Mouse (Mus musculus) embryonic facial prominence, embryonic 15.5 days (tissue): ENCODE measurements around the gene Olfr1511. TPM values are rescaled to one million over a fixed set of nuclear protein-coding genes. Genes with fewer than 3 reads are reported as not detected.
"Not testable (repeated sequence)": the region's sequence is repeated elsewhere in the genome, so short reads cannot be mapped to it uniquely, and the experiment has no call there.

Source experiments
- ATAC-seq: fragments of 200-750 bp; cut with Nextera tagmentation; 2 replicates; pipeline ENCODE4 v1.8.0; 2017; ENCODE audit warnings: low read depth, moderate TSS enrichment; ENCODE audit not compliant: insufficient number of reproducible peaks, low FRiP score, low TSS enrichment
- H3K27ac ChIP-seq: fragments of 300-500 bp; sonication (generic); replicated peaks from 2 replicates; pipeline ENCODE4 v1.5.1; 2015; ENCODE audit warnings: mild to moderate bottlenecking, inconsistent platforms
- H3K27me3 ChIP-seq: fragments of 300-500 bp; sonication (generic); 2 replicates; pipeline ENCODE4 v1.6.1; 2015; ENCODE audit warnings: inconsistent platforms
- H3K36me3 ChIP-seq: fragments of 300-500 bp; sonication (generic); 2 replicates; pipeline ENCODE4 v1.6.1; 2015; ENCODE audit warnings: mild to moderate bottlenecking, inconsistent platforms
- H3K4me1 ChIP-seq: fragments of 300-500 bp; sonication (generic); 2 replicates; pipeline ENCODE4 v1.6.1; 2015; ENCODE audit warnings: inconsistent platforms
- H3K4me2 ChIP-seq: fragments of 300-500 bp; sonication (generic); replicated peaks from 2 replicates; pipeline ENCODE4 v1.6.1; 2015; ENCODE audit warnings: mild to moderate bottlenecking, inconsistent platforms
- H3K4me3 ChIP-seq: fragments of 300-500 bp; sonication (generic); replicated peaks from 2 replicates; pipeline ENCODE4 v1.5.1; 2015; ENCODE audit warnings: mild to moderate bottlenecking, inconsistent platforms
- H3K9ac ChIP-seq: fragments of 300-500 bp; sonication (generic); 2 replicates; pipeline ENCODE4 v1.6.1; 2015; ENCODE audit warnings: inconsistent platforms
- H3K9me3 ChIP-seq: fragments of 300-500 bp; sonication (generic); replicated peaks from 2 replicates; pipeline ENCODE4 v1.6.1; 2016; ENCODE audit warnings: inconsistent platforms
- WGBS: fragments of 180-500 bp; shearing (Covaris S2); methylation state at CpG from one replicate; pipeline ENCODE4 v1.1.7; 2015; 5-methylcytosine and 5-hydroxymethylcytosine counted together
- polyA plus RNA-seq: library from polyadenylated mRNA; unstranded; fragments of >200 nt; fragmentation: Nextera tagmentation; extraction: Ambion mirVana; gene quantifications from 2 replicates; pipeline ENCODE4 v1.2.1, GENCODE M21; 2015

Gene Olfr1511
- 0.26 and 0.35 TPM in 2 replicates for polyA plus RNA-seq

DNA sequence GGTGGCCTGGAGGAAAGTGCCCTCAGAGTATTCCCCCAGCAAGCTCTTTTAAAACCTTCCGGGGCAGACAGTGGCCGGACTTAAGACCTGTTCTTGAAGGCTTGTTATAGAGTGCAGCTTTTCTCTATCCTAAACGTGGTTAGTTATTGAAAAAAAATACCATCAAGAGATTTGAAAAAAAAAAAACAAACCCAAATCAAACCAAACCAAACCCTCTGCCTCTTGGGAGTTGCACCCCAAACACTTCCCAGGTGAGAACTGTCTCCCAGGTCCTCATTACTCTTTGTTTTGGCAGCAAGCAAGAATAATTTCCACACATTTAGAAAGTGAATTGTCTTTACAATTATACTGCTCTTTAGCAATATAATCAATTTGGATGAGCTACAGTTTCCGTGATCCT is at the start of gene Olfr1511:
TSS of gene Olfr1511 (minus strand) at position 101 of the 400 bp plus-strand sequence.
- Histone ChIP-seq H3K27me3 (no peaks in the 10 kb centered on the region), H3K27ac (no peak within 1 kb of the TSS), H3K9me3 (no peaks in the 10 kb centered on the region), H3K9ac (no peak within 1 kb of the TSS), H3K4me2 (no peak within 1 kb of the TSS), H3K4me3 (no peak within 1 kb of the TSS), H3K4me1 (no peaks in the 10 kb centered on the region), H3K36me3 (no peaks in the 10 kb centered on the region)
- WGBS: 71% methylated on average over 4 of the region's 4 CpGs
- no peak for ATAC-seq

DNA sequence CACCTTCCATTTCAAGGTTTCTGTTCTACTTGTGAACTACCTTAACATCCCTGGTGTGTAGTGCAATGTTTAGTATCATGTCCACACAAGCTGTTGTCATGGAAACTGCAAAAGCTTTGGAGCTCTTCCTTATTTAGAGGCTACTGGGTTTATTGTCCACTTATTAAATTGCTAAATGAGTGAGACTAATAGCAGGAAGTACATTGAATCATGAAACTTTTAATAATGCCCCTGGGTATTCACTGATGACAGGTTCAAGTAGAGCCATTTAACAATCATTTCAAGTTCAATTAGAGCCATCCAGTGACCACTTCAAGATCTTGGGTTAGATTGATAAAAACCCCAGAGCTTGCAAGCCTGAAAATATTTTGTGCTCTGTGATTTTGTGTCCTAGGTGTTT is 45.5 kb upstream of the Olfr1511 start, which contains the start of gene Olfr1509:
TSS of gene Olfr1509 (plus strand) at position 301 of the 400 bp plus-strand sequence.
- no peak within 1 kb of the TSS for H3K9ac ChIP-seq
- no peaks in the 10 kb centered on the region for H3K36me3 ChIP-seq
- no peak within 1 kb of the TSS for H3K27ac ChIP-seq
- H3K4me2 ChIP-seq: no peak within 1 kb of the TSS
- H3K4me1 ChIP-seq: no peaks in the 10 kb centered on the region
- H3K4me3 ChIP-seq: no peak within 1 kb of the TSS
- no peaks in the 10 kb centered on the region for H3K27me3 ChIP-seq
- no peaks in the 10 kb centered on the region for H3K9me3 ChIP-seq
- no peak for ATAC-seq

DNA sequence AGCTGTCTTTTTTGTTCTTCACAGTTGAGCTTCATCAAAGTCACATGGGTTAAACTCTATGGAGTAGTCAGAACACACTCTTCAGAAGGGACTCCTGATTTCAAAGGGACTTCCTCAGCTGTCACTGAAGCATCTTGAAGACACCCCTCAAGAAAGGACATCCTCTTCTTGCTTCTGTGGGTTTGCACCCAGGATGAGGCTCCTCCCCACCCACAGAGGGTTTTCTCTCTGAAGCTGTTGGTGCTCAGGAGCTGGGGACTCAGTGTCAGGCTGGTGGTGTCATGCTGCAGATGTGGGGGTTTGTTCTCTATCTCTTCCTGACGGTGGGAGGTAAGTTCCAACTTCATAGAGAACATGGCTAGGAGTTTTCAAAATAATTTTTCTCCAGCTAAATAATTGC is 30.5 kb upstream of the Olfr1511 start:
- H3K27ac ChIP-seq: no peak overlapping the region
- no peak overlapping the region for H3K9ac ChIP-seq
- no peak overlapping the region for H3K4me2 ChIP-seq
- ATAC-seq: no peak
- no peak overlapping the region for H3K4me3 ChIP-seq
- no peaks in the 10 kb centered on the region for H3K9me3 ChIP-seq
- WGBS: 96% methylated on average over 1 of the region's 1 CpGs
- H3K27me3 ChIP-seq: no peaks in the 10 kb centered on the region
- no peaks in the 10 kb centered on the region for H3K36me3 ChIP-seq
- no peaks in the 10 kb centered on the region for H3K4me1 ChIP-seq

DNA sequence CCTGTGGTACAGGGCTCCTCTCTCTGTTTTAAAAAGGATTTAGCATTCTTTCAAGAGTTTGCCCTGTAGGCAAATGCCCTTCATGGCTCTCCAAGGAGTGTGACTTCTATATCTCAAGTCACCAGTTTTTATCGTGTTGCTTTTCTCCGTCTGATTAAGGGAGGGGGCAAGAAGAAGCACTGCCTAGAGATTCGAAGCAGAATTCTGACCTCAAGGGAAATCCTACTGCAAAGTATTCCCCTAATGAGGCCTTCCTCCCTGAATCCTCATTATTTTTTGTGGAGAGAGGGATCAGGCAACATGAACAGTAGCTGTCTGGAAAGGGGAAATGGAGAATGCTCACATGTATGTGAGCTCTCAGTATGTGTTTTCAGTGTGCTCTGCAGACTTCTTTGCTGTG is 17.1 kb upstream of the Olfr1511 start, which contains the start of gene Olfr1510:
TSS of gene Olfr1510 (minus strand) at position 101 of the 400 bp plus-strand sequence.
- no peaks in the 10 kb centered on the region for H3K4me1 ChIP-seq
- H3K9me3 ChIP-seq: no peaks in the 10 kb centered on the region
- no peaks in the 10 kb centered on the region for H3K27me3 ChIP-seq
- no peak within 1 kb of the TSS for H3K27ac ChIP-seq
- H3K4me3 ChIP-seq: no peak within 1 kb of the TSS
- no peak for ATAC-seq
- no peak within 1 kb of the TSS for H3K9ac ChIP-seq
- no peaks in the 10 kb centered on the region for H3K36me3 ChIP-seq
- no peak within 1 kb of the TSS for H3K4me2 ChIP-seq
- WGBS: 80% methylated on average over 3 of the region's 3 CpGs

DNA sequence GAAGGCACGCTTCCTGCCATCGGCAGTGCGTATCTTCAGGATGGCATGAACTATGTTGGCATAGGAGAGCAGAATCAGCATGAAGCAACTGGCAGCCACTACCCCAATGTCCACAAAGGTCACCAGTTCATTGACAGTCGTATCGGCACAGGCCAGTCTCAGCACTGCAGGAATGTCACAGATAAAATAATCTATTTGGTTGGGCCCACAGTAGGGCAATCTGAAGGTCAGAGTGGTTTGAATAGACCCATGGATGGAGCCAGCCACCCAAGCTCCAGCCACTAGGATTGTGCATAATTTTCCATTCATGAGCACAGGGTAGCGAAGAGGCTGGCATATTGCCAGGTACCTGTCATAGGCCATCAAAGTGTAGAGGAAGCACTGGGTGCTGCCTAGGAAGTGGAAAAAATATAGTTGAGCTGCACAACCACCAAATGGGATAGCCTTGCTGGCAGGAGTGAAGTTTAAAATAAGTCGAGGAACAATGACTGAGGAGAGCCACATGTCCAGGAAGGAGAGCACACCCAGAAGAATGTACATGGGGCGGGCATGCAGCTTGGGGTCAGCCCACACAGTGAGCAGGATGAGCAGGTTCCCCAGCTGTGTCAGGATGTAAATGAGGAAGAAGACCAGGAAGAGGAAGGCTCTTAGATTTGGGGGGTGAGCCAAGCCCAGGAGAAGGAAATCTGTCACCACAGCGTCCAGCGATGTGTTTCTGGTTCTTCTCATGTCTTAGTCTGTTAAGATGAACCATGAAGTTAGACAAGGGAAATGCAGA is 13.2 kb upstream of the Olfr1511 start:
- H3K4me3 ChIP-seq, H3K9me3 ChIP-seq, H3K9ac ChIP-seq, H3K36me3 ChIP-seq, H3K27ac ChIP-seq, ATAC-seq, H3K4me1 ChIP-seq, H3K4me2 ChIP-seq, H3K27me3 ChIP-seq: not testable (repeated sequence)
- WGBS: 74% methylated on average over 7 of the region's 10 CpGs

DNA sequence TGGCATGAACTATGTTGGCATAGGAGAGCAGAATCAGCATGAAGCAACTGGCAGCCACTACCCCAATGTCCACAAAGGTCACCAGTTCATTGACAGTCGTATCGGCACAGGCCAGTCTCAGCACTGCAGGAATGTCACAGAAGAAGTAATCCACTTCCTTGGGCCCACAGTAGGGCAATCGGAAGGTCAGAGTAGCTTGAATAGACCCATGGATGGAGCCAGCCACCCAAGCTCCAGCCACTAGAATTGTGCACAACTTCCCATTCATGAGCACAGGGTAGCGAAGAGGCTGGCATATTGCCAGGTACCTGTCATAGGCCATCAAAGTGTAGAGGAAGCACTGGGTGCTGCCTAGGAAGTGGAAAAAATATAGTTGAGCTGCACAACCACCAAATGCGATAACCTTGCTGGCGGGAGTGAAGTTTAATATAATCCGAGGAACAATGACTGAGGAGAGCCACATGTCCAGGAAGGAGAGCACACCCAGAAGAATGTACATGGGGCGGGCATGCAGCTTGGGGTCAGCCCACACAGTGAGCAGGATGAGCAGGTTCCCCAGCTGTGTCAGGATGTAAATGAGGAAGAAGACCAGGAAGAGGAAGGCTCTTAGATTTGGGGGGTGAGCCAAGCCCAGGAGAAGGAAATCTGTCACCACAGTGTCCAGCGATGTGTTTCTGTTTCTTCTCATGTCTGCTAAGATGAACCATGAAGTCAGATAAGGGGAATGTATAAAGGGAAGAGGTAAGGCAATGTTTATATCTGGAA is 6.9 kb downstream of the Olfr1511 start:
- 88% methylated on average over 9 of the region's 9 CpGs for WGBS

DNA sequence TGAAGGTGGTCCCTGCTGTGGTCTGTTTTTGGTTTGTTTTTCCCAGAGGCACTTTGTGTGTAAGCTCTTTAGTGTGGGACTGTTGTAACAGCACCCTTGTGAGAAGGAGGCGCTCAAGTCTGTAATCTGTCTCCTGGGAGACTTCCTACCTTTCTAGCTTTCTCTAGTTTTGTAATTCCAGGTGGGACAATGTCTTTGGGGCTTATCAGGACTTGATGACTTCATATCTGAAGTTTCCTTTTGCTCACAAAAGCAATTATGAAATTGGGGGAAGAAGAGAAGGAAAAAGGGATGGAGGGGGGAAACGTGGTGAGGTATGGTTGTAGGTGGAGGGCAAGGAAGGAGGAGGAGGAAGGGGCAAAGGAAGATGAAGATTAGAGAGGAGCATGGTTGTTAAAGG is 18.1 kb downstream of the Olfr1511 start, which contains the start of gene Olfr1512:
TSS of gene Olfr1512 (minus strand) at position 101 of the 400 bp plus-strand sequence.
- Histone ChIP-seq H3K4me3 (no peak within 1 kb of the TSS), H3K9ac (no peak within 1 kb of the TSS), H3K4me2 (no peak within 1 kb of the TSS), H3K36me3 (no peaks in the 10 kb centered on the region), H3K27me3 (no peaks in the 10 kb centered on the region), H3K9me3 (no peaks in the 10 kb centered on the region), H3K27ac (no peak within 1 kb of the TSS), H3K4me1 (no peaks in the 10 kb centered on the region)
- ATAC-seq: no peak
- WGBS: 69% methylated on average over 2 of the region's 2 CpGs

More for the DNA sequence above, 6.9 kb downstream of the Olfr1511 start:
- not testable (repeated sequence) for H3K27me3 ChIP-seq, H3K4me3 ChIP-seq, H3K4me2 ChIP-seq, H3K9me3 ChIP-seq, H3K9ac ChIP-seq, H3K4me1 ChIP-seq, ATAC-seq, H3K27ac ChIP-seq, H3K36me3 ChIP-seq

DNA sequence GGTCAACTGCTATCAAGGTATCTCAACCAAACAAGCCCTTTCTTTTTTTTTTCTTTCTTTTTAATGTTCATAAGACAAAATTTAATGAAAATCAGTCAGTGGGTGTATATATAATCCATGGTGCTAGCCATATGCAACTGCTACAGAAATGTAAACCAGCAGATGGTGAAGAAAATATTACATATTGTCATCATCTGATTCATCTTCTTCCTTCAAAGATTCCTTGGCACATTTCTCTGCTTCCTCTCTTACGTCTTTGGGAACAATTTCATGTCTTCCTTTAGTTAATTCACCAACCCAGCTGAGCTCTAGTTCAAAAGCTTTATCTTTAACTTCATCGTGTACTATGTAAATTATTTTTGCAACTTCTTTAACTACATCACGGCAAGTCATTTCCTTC is 28.4 kb downstream of the Olfr1511 start:
- no peaks in the 10 kb centered on the region for H3K9me3 ChIP-seq
- WGBS: 78% methylated on average over 3 of the region's 3 CpGs

DNA sequence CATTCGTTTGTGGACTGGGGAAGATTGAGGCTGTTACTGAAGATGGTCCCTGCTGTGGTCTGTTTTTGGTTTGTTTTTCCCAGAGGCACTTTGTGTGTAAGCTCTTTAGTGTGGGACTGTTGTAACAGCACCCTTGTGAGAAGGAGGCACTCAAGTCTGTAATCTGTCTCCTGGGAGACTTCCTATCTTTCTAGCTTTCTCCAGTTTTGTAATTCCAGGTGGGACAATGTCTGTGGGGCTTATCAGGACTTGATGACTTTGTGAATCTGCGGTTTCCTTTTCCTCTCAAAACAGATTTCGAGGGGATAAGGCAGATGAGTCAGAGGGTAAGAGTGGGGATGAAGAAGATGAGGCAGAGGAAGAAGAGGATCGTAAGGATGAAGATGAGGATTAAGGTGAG is 40.9 kb downstream of the Olfr1511 start, which contains the start of gene Olfr1513:
TSS of gene Olfr1513 (minus strand) at position 101 of the 400 bp plus-strand sequence.
- Histone ChIP-seq H3K4me2 (no peak within 1 kb of the TSS), H3K4me3 (no peak within 1 kb of the TSS), H3K4me1 (no peaks in the 10 kb centered on the region), H3K36me3 (no peaks in the 10 kb centered on the region), H3K9me3 (no peaks in the 10 kb centered on the region), H3K9ac (no peak within 1 kb of the TSS), H3K27me3 (no peaks in the 10 kb centered on the region), H3K27ac (no peak within 1 kb of the TSS)
- 70% methylated on average over 4 of the region's 4 CpGs for whole genome bisulfite sequencing
- ATAC-seq: no peak

More for the DNA sequence above, 28.4 kb downstream of the Olfr1511 start:
- ATAC-seq: no peak
- Histone ChIP-seq H3K4me3 (no peak overlapping the region), H3K4me1 (no peaks in the 10 kb centered on the region), H3K36me3 (no peaks in the 10 kb centered on the region), H3K9ac (no peak overlapping the region), H3K4me2 (no peak overlapping the region), H3K27ac (no peak overlapping the region), H3K27me3 (no peaks in the 10 kb centered on the region)
